Mouse (Mus musculus) cortical plate, adult 2 months (tissue): ENCODE measurements around the gene Zfp13. TPM values are rescaled to one million over a fixed set of nuclear protein-coding genes. Genes with fewer than 3 reads are reported as not detected.
A peak's percentile ranks its signal among the peaks of the same experiment; 100 is the strongest.

ENCODE experiments used
- H3K27ac ChIP-seq: fragments of 200-500 bp; 2 replicates; pipeline ENCODE4 v1.5.1; 2012; ENCODE audit warnings: low read length, control low read depth, inconsistent platforms; ENCODE audit not compliant: insufficient read depth
- H3K4me1 ChIP-seq: fragments of 200-500 bp; 2 replicates; pipeline ENCODE4 v1.6.1; 2011; ENCODE audit warnings: low read length; ENCODE audit not compliant: control insufficient read depth, insufficient read depth
- H3K4me3 ChIP-seq: fragments of 200-500 bp; 2 replicates; pipeline ENCODE4 v1.5.1; 2011; ENCODE audit warnings: mild to moderate bottlenecking, low read length, control low read depth; ENCODE audit not compliant: insufficient read depth
- CTCF ChIP-seq: fragments of 200-500 bp; IDR thresholded peaks from 2 replicates; pipeline ENCODE4 v1.5.1; 2011; ENCODE audit warnings: mild to moderate bottlenecking, control low read depth, low read length; ENCODE audit not compliant: insufficient read depth; ENCODE audit errors: extremely low read depth
- POLR2A ChIP-seq: fragments of 200-500 bp; IDR thresholded peaks from 2 replicates; pipeline ENCODE4 v1.6.1; 2011; ENCODE audit warnings: mild to moderate bottlenecking, low read length, control low read depth; ENCODE audit not compliant: insufficient read depth; ENCODE audit errors: extremely low read depth
- polyA plus RNA-seq: library from polyadenylated mRNA; depleted of rRNA; stranded (reverse); fragments of >200 nt; gene quantifications from 2 replicates; pipeline ENCODE4 v1.2.3, GENCODE M21; 2012; rRNA removed

Gene Zfp13
- 27.2 and 28.5 TPM in 2 replicates for polyA plus RNA-seq

DNA sequence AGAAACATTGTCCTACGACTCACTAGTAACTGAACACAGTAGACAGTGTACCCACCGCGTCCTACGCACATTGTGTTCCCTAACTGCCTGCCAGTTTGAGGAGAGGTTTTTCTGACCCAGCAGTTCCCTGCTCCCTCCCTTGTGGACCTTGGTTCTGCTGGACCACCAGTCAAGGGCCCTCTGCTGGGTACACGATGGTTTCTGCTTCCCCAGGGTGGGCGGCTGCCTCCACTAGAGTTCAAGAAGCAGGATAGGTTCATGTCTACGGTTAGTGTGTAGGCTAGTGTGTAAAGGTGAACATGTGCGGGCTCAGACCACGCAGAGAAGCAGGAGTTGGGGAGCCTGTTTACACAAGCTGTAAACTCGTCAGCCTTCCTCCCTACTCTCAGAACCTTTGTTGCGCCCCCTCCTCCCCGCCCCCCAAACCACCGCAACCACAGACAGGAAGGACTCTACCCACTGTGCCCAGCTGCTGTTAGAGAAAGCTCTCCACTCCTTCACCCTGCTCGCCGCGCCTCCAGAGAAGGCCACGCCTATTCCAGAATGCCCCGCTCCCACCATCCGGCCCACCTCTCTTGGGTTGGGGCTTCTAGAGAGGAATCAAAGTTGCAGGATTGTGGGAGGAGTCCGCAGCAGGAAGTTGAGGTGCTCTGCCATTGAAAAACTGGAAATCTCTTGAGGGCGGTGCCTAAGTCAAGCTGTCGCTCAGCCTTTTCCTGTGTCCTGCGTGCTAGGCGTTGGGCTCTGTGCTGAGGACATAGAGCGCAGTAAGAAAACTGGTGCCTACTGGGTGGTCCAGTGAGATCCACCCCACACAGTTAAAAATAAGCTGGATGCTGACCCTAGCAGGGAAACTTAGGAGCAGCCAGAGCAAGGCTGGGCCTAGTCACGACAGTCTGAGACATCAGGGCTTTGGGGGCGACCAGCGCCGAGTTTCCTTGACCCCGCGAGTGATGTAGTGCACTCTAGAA lies at the start of gene Zfp13:
Gene Zfp13 (minus strand): TSS at position 906 of the 971 bp plus-strand sequence.
- Histone ChIP-seq H3K4me3 (peak within 1 kb of the TSS; percentile 33), H3K27ac (peak within 1 kb of the TSS; percentile 63), H3K4me1 (no peaks in the 10 kb centered on the region)
- TF ChIP-seq POLR2A (peak; percentile 77; the same call in 1 of the 2 replicates), CTCF (no peak)

DNA sequence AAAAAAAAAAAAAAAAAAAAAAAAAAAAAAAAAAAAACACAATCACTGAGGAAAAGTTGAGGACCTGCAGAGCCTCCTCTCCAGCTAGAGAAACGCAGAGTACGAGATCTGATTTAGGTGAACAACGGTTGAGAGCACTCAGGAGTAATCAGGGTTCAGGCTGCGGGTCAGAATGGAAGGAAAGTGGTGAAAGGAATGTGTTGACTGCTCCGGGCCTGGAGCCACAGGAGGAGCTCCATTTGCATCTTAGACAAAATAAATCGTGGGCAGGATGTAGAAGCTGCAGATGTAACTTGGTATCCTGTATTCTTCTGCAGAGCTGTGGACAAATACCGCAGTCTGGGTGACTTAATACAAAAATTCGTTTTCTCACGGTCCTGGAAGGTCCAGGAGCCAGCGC lies 46.6 kb upstream of the Zfp13 start:
- H3K27ac ChIP-seq, result no peak overlapping the region
- TF ChIP-seq CTCF (no peak), POLR2A (no peak)
- H3K4me3 ChIP-seq, result no peak overlapping the region
- H3K4me1 ChIP-seq, result no peaks in the 10 kb centered on the region

GRCm38 (mm10) chr17:23644613-23645495 lies 45.6 kb upstream of the Zfp13 start, which contains the start of gene Mmp25:
Gene Mmp25 (minus strand): TSS chr17:23645277.
- H3K27ac ChIP-seq, result no peak within 1 kb of the TSS
- TF ChIP-seq CTCF, result no peak
- TF ChIP-seq POLR2A, result no peak
- no peaks in the 10 kb centered on the region for H3K4me1 ChIP-seq
- peak within 1 kb of the TSS; percentile 22; the same call in 1 of the 2 replicates for H3K4me3 ChIP-seq

- Histone ChIP-seq H3K4me3 (no peak overlapping the region), H3K4me1 (no peaks in the 10 kb centered on the region), H3K27ac (no peak overlapping the region)
- TF ChIP-seq POLR2A, result no peak
- TF ChIP-seq CTCF, result no peak
Observed at GRCm38 (mm10) chr17:23631241-23631640, 32.0 kb upstream of the Zfp13 start.

DNA sequence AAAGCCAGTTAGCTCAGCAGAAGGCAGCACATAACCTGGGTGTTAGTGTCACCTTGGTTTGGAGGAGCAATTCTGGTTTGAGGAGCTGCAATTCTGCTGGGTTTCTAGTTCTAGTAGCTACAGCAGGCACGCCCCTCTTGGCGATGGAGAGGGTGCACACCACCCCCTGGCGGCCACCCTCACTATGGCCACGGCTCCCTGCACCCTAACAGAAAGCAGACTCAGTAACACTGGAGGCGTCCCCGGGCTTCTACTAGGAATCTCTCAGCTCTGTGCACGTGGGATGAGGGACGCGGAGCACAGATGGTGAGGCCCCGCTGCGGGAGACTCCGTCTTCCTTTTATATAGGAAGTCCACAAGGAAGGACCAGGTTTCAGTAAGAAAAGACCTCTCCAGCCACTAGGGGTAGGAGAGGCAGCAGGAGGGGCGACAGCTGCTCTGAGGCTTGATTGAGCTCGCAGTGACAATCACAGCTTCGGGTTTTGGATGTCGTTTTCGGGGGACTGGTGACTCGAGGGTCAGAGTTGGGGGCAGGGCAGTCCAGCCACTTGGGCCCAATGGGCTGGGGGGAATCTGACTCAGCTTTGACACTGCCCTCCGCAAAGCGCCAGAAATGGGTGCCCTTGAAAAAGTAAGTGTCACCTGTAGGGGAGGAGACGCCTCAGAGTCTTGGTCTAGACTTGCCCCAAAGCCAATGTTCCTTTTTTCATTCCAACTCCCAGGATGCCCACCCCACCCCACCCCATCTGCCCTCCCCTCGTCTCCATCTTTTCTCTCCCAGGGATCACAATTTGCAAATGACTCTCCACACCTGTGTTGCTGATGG lies 31.1 kb upstream of the Zfp13 start:
- H3K4me1 ChIP-seq, result no peaks in the 10 kb centered on the region
- no peak overlapping the region for H3K4me3 ChIP-seq
- no peak overlapping the region for H3K27ac ChIP-seq
- TF ChIP-seq CTCF (peak; percentile 62), POLR2A (no peak)

DNA sequence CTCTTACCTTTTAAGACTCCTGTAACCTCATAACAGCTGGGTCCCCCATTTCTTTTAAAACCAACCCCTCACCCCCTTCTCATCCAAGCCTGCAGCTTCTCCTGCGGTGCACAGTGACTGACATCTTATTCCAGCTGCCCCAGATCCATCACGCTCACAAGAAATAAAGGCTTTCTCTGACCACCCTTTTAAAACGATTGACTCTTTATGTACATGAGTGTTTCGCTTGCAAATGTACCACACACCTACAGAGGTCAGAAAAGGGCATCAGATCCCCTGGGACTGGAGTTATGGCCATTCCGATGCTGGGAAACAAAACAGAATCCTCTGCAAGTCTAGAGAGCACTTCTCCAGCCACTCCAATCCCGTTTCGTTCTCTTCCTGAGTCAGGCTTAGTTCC lies 28.5 kb upstream of the Zfp13 start:
- TF ChIP-seq POLR2A (no peak), CTCF (no peak)

GRCm38 (mm10) chr17:23620351-23620750 lies 21.1 kb upstream of the Zfp13 start:
- TF ChIP-seq CTCF, result no peak
- Histone ChIP-seq H3K4me3 (no peak overlapping the region), H3K4me1 (no peaks in the 10 kb centered on the region), H3K27ac (no peak overlapping the region)

More for the DNA sequence above, 28.5 kb upstream of the Zfp13 start:
- Histone ChIP-seq H3K4me3 (no peak overlapping the region), H3K27ac (no peak overlapping the region), H3K4me1 (no peaks in the 10 kb centered on the region)

DNA sequence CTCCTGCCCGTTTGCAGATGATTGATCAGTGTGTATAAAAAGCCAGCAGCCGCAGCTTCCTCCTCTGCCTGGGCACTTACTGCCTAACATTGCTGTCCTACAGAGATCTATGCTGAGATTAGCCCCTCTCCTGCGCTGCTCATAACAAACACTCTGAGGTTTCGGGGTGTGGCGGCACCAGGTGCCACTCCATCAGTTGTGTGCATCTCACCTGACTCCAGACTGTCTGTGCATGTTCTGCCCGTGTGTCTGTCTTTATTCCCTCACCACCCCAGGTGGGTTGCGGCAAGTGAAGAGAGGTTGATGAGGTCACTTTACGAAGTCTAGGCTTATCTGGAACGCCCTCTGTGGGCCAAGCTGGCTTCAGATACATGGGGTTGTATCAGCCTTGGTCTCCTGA lies 17.8 kb upstream of the Zfp13 start:
- no peaks in the 10 kb centered on the region for H3K4me1 ChIP-seq
- TF ChIP-seq POLR2A (no peak), CTCF (no peak)
- H3K27ac ChIP-seq, result no peak overlapping the region
- no peak overlapping the region for H3K4me3 ChIP-seq

DNA sequence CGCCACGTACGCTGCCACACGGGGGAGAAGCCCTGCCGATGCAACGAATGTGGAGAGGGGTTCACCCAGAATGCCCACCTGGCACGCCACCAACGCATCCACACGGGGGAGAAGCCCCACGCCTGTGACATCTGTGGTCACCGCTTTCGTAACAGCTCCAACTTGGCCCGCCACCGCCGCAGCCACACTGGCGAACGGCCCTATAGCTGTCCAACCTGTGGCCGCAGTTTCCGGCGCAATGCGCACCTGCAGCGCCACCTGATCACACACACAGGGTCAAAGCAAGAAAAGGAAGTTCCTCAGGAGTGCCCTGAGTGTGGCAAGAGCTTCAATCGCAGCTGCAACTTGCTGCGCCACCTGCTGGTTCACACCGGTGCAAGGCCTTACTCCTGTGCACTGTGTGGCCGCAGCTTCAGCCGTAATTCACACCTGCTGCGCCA lies 11.1 kb upstream of the Zfp13 start:
- no peak overlapping the region for H3K27ac ChIP-seq
- no peaks in the 10 kb centered on the region for H3K4me1 ChIP-seq
- H3K4me3 ChIP-seq, result no peak overlapping the region
- TF ChIP-seq CTCF (peak; percentile 40; the same call in 1 of the 2 replicates), POLR2A (no peak)

DNA sequence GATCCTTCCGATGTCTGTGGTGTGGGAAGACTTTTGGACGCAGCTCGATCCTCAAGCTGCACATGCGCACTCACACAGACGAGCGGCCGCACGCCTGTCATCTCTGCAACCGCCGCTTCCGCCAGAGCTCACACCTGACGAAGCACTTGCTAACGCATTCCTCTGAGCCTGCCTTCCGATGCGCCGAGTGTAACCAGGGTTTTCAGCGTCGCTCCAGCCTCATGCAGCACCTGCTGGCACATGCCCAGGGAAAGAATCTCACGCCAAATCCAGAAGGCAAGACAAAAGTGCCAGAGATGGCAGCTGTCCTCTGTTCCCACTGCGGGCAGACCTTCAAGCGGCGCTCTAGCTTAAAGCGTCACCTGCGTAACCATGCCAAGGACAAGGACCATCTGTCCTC lies 10.3 kb upstream of the Zfp13 start:
- Histone ChIP-seq H3K4me1 (no peaks in the 10 kb centered on the region), H3K4me3 (no peak overlapping the region), H3K27ac (no peak overlapping the region)
- TF ChIP-seq CTCF (no peak), POLR2A (no peak)
